ENCODE assay signal across 8 mouse cellular contexts in the genomic region with DNA sequence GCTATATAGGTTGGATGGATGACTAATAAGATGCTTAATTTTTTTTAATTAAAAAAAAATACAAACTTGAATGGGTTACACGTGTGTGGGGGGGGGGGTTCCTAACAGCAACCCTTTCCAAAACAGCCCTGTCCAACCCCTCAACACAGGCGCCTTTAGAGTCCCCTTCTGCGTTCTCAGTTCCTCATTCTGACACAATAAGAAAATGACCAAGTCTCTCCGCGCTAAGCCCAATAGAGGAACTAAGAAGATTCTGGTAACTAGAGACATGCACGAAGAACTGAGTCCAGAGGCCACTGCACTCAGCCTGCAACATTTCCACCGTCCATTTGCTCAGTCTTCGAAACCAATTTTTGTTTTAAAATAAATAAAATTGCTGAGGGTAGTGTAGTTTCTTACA. TPM values are rescaled to one million over a fixed set of nuclear protein-coding genes. Genes with fewer than 3 reads are reported as not detected.
DNase-seq lines count a peak whose midpoint lies in the region; ATAC-seq and TF ChIP-seq lines count a peak whose summit lies in the region.

No protein-coding gene starts in this region.

- TF ChIP-seq POLR2A in kidney, adult 2 months (IDR thresholded peaks at IDR 0.05; ENCODE audit: low read depth, low read length) = no peak

- peak overlapping the region; percentile 83 for H3K4me3 ChIP-seq in kidney, adult 2 months (ENCODE audit: insufficient read depth, low read depth, low read length)
- H3K4me3 ChIP-seq in hindbrain, embryonic 11.5 days (ENCODE audit: low read depth, low read length) = peak overlapping the region; percentile 77
- peak overlapping the region; percentile 100 for H3K4me3 ChIP-seq in megakaryocyte, embryonic 14.5 days (replicated peaks)
- H3K4me3 ChIP-seq in stomach, postnatal 0 days (ENCODE audit: low read depth, low read length) = peak overlapping the region; percentile 91

- 10% methylated on average over 8 of the region's 8 CpGs for WGBS in kidney, adult 2 months
- 34% methylated on average over 8 of the region's 8 CpGs for WGBS in hindbrain, embryonic 11.5 days
- 17% methylated on average over 8 of the region's 8 CpGs for WGBS in stomach, postnatal 0 days

- peak overlapping the region; percentile 61 for H3K4me2 ChIP-seq in hindbrain, embryonic 11.5 days (replicated peaks; ENCODE audit: low read depth, low read length)
- peak overlapping the region; percentile 79 for H3K4me2 ChIP-seq in stomach, postnatal 0 days (replicated peaks; ENCODE audit: low read depth)

- ATAC-seq in common myeloid progenitor, adult 5-6 weeks (replicated peaks; ENCODE audit: low read depth, poor library complexity, severe bottlenecking) = peak; percentile 48
- ATAC-seq in hindbrain, embryonic 11.5 days (ENCODE audit: low FRiP score) = no peak
- no peak for ATAC-seq in stomach, postnatal 0 days (ENCODE audit: low FRiP score, low TSS enrichment)

- H3K36me3 ChIP-seq in kidney, adult 2 months (ENCODE audit: control insufficient read depth, insufficient read depth, low read length) = peaks cover 2% of the 10 kb centered on the region; the same call in 1 of the 2 replicates
- peaks cover 9% of the 10 kb centered on the region; the same call in 1 of the 2 replicates for H3K36me3 ChIP-seq in hindbrain, embryonic 11.5 days (ENCODE audit: control insufficient read depth, insufficient read depth, low read length)
- H3K36me3 ChIP-seq in megakaryocyte, embryonic 14.5 days (replicated peaks; ENCODE audit: low read length) = peaks cover 47% of the 10 kb centered on the region
- peaks cover 12% of the 10 kb centered on the region for H3K36me3 ChIP-seq in stomach, postnatal 0 days (ENCODE audit: control insufficient read depth, insufficient read depth, low read length)

- peak; percentile 33 for DNase-seq in kidney, adult 2 months
- no peak for DNase-seq in kidney, postnatal 4 days
- DNase-seq in hindbrain, embryonic 11.5 days (ENCODE audit: low spot score) = no peak
- no peak for DNase-seq in stomach, postnatal 0 days (ENCODE audit: low spot score)
- no peak for DNase-seq in left cerebral cortex, adult 9 months (ENCODE audit: low spot score in 2 of 2)
- no peak for DNase-seq in right cerebral cortex, postnatal 10 days (ENCODE audit: low spot score in 2 of 2)

- no peak for TF ChIP-seq CTCF in kidney, adult 2 months (conservative IDR thresholded peaks at IDR 0.05; ENCODE audit: insufficient read depth, insufficient read length, low read depth, low read length)
- no peak for TF ChIP-seq CTCF in stomach, postnatal 0 days (IDR thresholded peaks at IDR 0.05; ENCODE audit: low read depth)

- H3K27ac ChIP-seq in kidney, adult 2 months (ENCODE audit: insufficient read depth, low read depth, low read length) = no peak overlapping the region; the same call in 1 of the 2 replicates
- 0 out of 2 replicates have a peak overlapping the region, but pooled peaks have one; percentile 92 for H3K27ac ChIP-seq in hindbrain, embryonic 11.5 days (ENCODE audit: low read depth, low read length)
- H3K27ac ChIP-seq in stomach, postnatal 0 days (replicated peaks) = peak overlapping the region; percentile 96; the same call in 1 of the 2 replicates

- no peaks in the 10 kb centered on the region for H3K27me3 ChIP-seq in kidney, adult 2 months (replicated peaks; ENCODE audit: control insufficient read depth, insufficient read depth, low read length)
- no peaks in the 10 kb centered on the region for H3K27me3 ChIP-seq in hindbrain, embryonic 11.5 days (ENCODE audit: control insufficient read depth, insufficient read depth, low read length)
- no peaks in the 10 kb centered on the region for H3K27me3 ChIP-seq in megakaryocyte, embryonic 14.5 days (replicated peaks)
- H3K27me3 ChIP-seq in stomach, postnatal 0 days (ENCODE audit: control insufficient read depth, insufficient read depth, low read length) = no peaks in the 10 kb centered on the region

- no peak for TF ChIP-seq EP300 in stomach, postnatal 0 days (optimal IDR thresholded peaks at IDR 0.05)

- peaks cover 20% of the 10 kb centered on the region; the same call in 1 of the 2 replicates for H3K4me1 ChIP-seq in kidney, adult 2 months (ENCODE audit: control insufficient read depth, insufficient read depth, low read length)
- H3K4me1 ChIP-seq in hindbrain, embryonic 11.5 days (replicated peaks; ENCODE audit: control insufficient read depth, insufficient read depth, low read length) = peaks cover 2% of the 10 kb centered on the region; the same call in 1 of the 2 replicates
- H3K4me1 ChIP-seq in megakaryocyte, embryonic 14.5 days = peaks cover 74% of the 10 kb centered on the region
- H3K4me1 ChIP-seq in stomach, postnatal 0 days (replicated peaks; ENCODE audit: control insufficient read depth, insufficient read depth) = peaks cover 8% of the 10 kb centered on the region

- no peaks in the 10 kb centered on the region for H3K9me3 ChIP-seq in hindbrain, embryonic 11.5 days (ENCODE audit: control insufficient read depth, low read length)
- H3K9me3 ChIP-seq in megakaryocyte, embryonic 14.5 days = no peaks in the 10 kb centered on the region
- no peaks in the 10 kb centered on the region for H3K9me3 ChIP-seq in stomach, postnatal 0 days (ENCODE audit: control insufficient read depth, low read length)

- peak overlapping the region; percentile 93 for H3K9ac ChIP-seq in hindbrain, embryonic 11.5 days (ENCODE audit: low read depth, low read length)
- peak overlapping the region; percentile 88 for H3K9ac ChIP-seq in stomach, postnatal 0 days (ENCODE audit: low read length)

RNA-seq across cellular contexts. Expression of gene Tmem116, which starts 0.5 kb away (rescaled TPM):
- 147 and 171 TPM in 2 replicates for polyA plus RNA-seq in kidney, adult 2 months (2012; rRNA removed)
- total RNA-seq in common myeloid progenitor, adult 5-6 weeks (2017) = 0.14 TPM in 1 of 2 replicates, not detected in the other
- polyA plus RNA-seq in hindbrain, embryonic 11.5 days (2014; fragmentation: Nextera tagmentation; extraction: Ambion mirVana) = 0.85 and 1.1 TPM in 2 replicates
- 0.93 TPM in 1 of 2 replicates, not detected in the other for polyA plus RNA-seq in megakaryocyte, embryonic 14.5 days (2012; ENCODE audit: insufficient read depth, low replicate concordance)
- polyA plus RNA-seq in stomach, postnatal 0 days (2015; fragmentation: Nextera tagmentation; extraction: Ambion mirVana) = 4.5 and 4.8 TPM in 2 replicates

RNA-seq across cellular contexts. Expression of gene Erp29, which starts 1.1 kb away (rescaled TPM):
- 56.7 and 77.8 TPM in 2 replicates for polyA plus RNA-seq in kidney, adult 2 months (2012; rRNA removed)
- total RNA-seq in common myeloid progenitor, adult 5-6 weeks (2017) = 719 and 742 TPM in 2 replicates
- polyA plus RNA-seq in hindbrain, embryonic 11.5 days (2014; fragmentation: Nextera tagmentation; extraction: Ambion mirVana) = 111 and 113 TPM in 2 replicates
- 132 and 257 TPM in 2 replicates for polyA plus RNA-seq in megakaryocyte, embryonic 14.5 days (2012; ENCODE audit: insufficient read depth, low replicate concordance)
- 142 and 143 TPM in 2 replicates for polyA plus RNA-seq in stomach, postnatal 0 days (2015; fragmentation: Nextera tagmentation; extraction: Ambion mirVana)

RNA-seq across cellular contexts. Expression of gene Adam1b, which starts 52.0 kb away (rescaled TPM):
- not detected in 2 replicates for polyA plus RNA-seq in kidney, adult 2 months (2012; rRNA removed)
- total RNA-seq in common myeloid progenitor, adult 5-6 weeks (2017) = 0.23 TPM in 1 of 2 replicates, not detected in the other
- polyA plus RNA-seq in hindbrain, embryonic 11.5 days (2014; fragmentation: Nextera tagmentation; extraction: Ambion mirVana) = not detected in 2 replicates
- polyA plus RNA-seq in megakaryocyte, embryonic 14.5 days (2012; ENCODE audit: insufficient read depth, low replicate concordance) = 0.07 TPM in 1 of 2 replicates, not detected in the other
- polyA plus RNA-seq in stomach, postnatal 0 days (2015; fragmentation: Nextera tagmentation; extraction: Ambion mirVana) = not detected in 2 replicates

RNA-seq across cellular contexts. Expression of gene Naa25, which starts 53.5 kb away (rescaled TPM):
- polyA plus RNA-seq in kidney, adult 2 months (2012; rRNA removed) = 7.0 and 8.1 TPM in 2 replicates
- 68.7 and 73.2 TPM in 2 replicates for total RNA-seq in common myeloid progenitor, adult 5-6 weeks (2017)
- polyA plus RNA-seq in hindbrain, embryonic 11.5 days (2014; fragmentation: Nextera tagmentation; extraction: Ambion mirVana) = 48.9 and 53.3 TPM in 2 replicates
- 1.0 TPM in 1 of 2 replicates, not detected in the other for polyA plus RNA-seq in megakaryocyte, embryonic 14.5 days (2012; ENCODE audit: insufficient read depth, low replicate concordance)
- 21.6 and 22.0 TPM in 2 replicates for polyA plus RNA-seq in stomach, postnatal 0 days (2015; fragmentation: Nextera tagmentation; extraction: Ambion mirVana)

Comparison
In these comparisons a context has a peak if more than half of its experiments do, and no peak if none do; other contexts are left out.
1. RNA of gene Tmem116, which starts 0.5 kb away (polyA plus RNA-seq): 147 to 171 TPM in kidney, adult 2 months; 4.5 to 4.8 TPM in stomach, postnatal 0 days, 0.93 TPM in megakaryocyte, embryonic 14.5 days and 0.85 to 1.1 TPM in hindbrain, embryonic 11.5 days; every median in the first group is over 10 times any median in the second.
2. Peak in every context shown above with its lines, with median percentiles within 50 percentile points of each other: H3K4me3 ChIP-seq.